Mouse (Mus musculus): ENCODE measurements around the gene Ccdc83.

- TF ChIP-seq CTCF (IDR thresholded peaks at IDR 0.05; ENCODE audit: insufficient read depth, low read depth, low read length) (no peak), POLR2A (IDR thresholded peaks at IDR 0.05; ENCODE audit: insufficient read depth, low read depth, low read length) (no peak)
Observed at GRCm38 (mm10) chr7:90203914-90204313, 61.7 kb downstream of the Ccdc83 start.

All from olfactory bulb, adult 2 months (tissue).